Mouse (Mus musculus) kidney, adult 10 weeks (tissue): Measurements from ENCODE around the gene Fam199x. TPM values are rescaled to one million over a fixed set of nuclear protein-coding genes. Genes with fewer than 3 reads are reported as not detected.

Experiments
- polyA plus RNA-seq: library from polyadenylated mRNA; stranded (reverse); fragments of 350-450 nt; fragmentation: Illumina TruSeq; extraction: RNeasy Lipid Tissue Mini Kit (QIAGEN cat#74804); gene quantifications from one replicate; pipeline ENCODE4 v1.2.3, GENCODE M21; 2014; ENCODE audit warnings: low read depth, low replicate concordance

The Fam199x gene
- 17.3 TPM for polyA plus RNA-seq

GRCm38 (mm10) chrX:137049425-137050225 is at the start of gene Fam199x:
Fam199x (plus strand) TSS chrX:137049594.

GRCm38 (mm10) chrX:137038000-137038483 is 11.4 kb upstream of the Fam199x start, which contains the start of gene Slc25a53:
Slc25a53 (minus strand) TSS chrX:137038302.

GRCm38 (mm10) chrX:137121718-137122117 is 72.3 kb downstream of the Fam199x start, which contains the start of gene Esx1:
Esx1 (minus strand) TSS chrX:137122083.

Other genes with a start within 250 kb of the Fam199x start
- gene Plp1, start 226.9 kb upstream of the Fam199x start, polyA plus RNA-seq = 3.2 TPM
- not detected for gene Rab9b, start 180.8 kb upstream of the Fam199x start, polyA plus RNA-seq
- gene H2bfm, start 122.3 kb upstream of the Fam199x start, polyA plus RNA-seq = not detected
- gene Tmsb15b2, start 74.1 kb upstream of the Fam199x start, polyA plus RNA-seq = 108 TPM
- gene Tmsb15l, start 72.7 kb upstream of the Fam199x start, polyA plus RNA-seq = 20.0 TPM
- gene Tmsb15b1, start 72.7 kb upstream of the Fam199x start, polyA plus RNA-seq = 27.9 TPM
- gene Zcchc18, start 56.4 kb upstream of the Fam199x start, polyA plus RNA-seq = 0.93 TPM
- 4.4 TPM for gene Slc25a53, start 11.3 kb upstream of the Fam199x start, polyA plus RNA-seq
- gene Esx1, start 72.5 kb downstream of the Fam199x start, polyA plus RNA-seq = not detected